31 mouse cellular contexts compared by ENCODE assay signal in the genomic region with DNA sequence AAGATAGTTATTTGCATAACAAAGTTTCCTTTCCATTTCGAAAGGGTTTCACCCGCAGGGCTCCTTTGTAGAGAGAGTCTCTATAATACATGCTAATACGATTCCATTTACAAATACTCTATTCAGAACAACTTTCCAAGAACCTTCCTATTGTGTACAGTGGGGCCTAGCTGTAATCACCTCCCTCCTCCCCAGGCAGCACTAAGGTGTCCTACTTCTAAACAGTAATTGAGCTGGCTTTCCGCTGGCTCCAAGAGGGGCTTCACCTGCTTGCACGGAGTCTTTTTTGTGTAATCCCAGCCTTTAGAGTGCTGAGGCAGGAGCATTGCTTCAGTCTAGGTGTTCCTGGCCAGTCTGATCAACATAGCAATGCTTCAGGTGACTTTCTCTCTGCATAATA. TPM values are rescaled to one million over a fixed set of nuclear protein-coding genes. Genes with fewer than 3 reads are reported as not detected.
DNase-seq lines count a peak whose midpoint lies in the region; ATAC-seq and TF ChIP-seq lines count a peak whose summit lies in the region.
"Had no signal": no experiment of that assay in that cellular context is flagged by ENCODE, and none has a peak within 500 bp of the region (broad histone marks: within the 10 kb centered on the region; RNA-seq: fewer than 3 reads in every experiment).

No protein-coding gene starts in this region.

- no peaks in the 10 kb centered on the region for H3K79me2 ChIP-seq in CH12.LX (replicated peaks; ENCODE audit: control insufficient read depth, extremely low read depth, insufficient read depth, poor library complexity, severe bottlenecking)

- DNase-seq in CH12.LX (ENCODE audit: extremely low read depth) (no peak), R1 (ENCODE audit: low read depth, low spot score) (peak; percentile 50)
- no peak for DNase-seq in layer of hippocampus, adult 18-20 months (ENCODE audit: low spot score in 2 of 2)
- DNase-seq in layer of hippocampus, postnatal 36 days = no peak
- DNase-seq: adrenal gland, adult 2 months; adrenal gland, postnatal 14 days; cerebellum, adult 11 months; cerebellum, adult 2 months; cerebellum, adult 9-11 months; cerebellum, postnatal 25 days; gastrocnemius, adult 2 months; gastrocnemius, postnatal 14 days; heart, adult 11 months had no signal

- H3K27me3 ChIP-seq in CH12.LX (replicated peaks) (no peaks in the 10 kb centered on the region), ES-Bruce4 (ENCODE audit: control insufficient read depth, insufficient read depth, low read length, poor library complexity, severe bottlenecking) (no peaks in the 10 kb centered on the region)

- ATAC-seq in erythroid progenitor cell, adult 5-6 weeks (replicated peaks; ENCODE audit: low FRiP score, poor library complexity, severe bottlenecking) = no peak
- ATAC-seq: forebrain, embryonic 13.5 days; forebrain, embryonic 16.5 days; intestine, embryonic 15.5 days had no signal

- dilution Hi-C loops in CH12.LX (cut with MboI; ENCODE audit: extremely low pct_ligation_motif_present, extremely low pct_unique_long_range_greater_than_20kb, low sequenced_read_pairs) = no loop called here

- TF ChIP-seq EP300 in CH12.LX (IDR thresholded peaks at IDR 0.05; ENCODE audit: low read length) (no peak), ES-Bruce4 (IDR thresholded peaks at IDR 0.05; ENCODE audit: insufficient read depth, low read depth, low read length) (peak; percentile 69; the same call in 1 of the 2 replicates)

- H3K9me3 ChIP-seq in CH12.LX (replicated peaks; ENCODE audit: low read length) (no peaks in the 10 kb centered on the region), ES-Bruce4 (replicated peaks; ENCODE audit: control insufficient read depth, insufficient read depth, low read length, poor library complexity, severe bottlenecking) (no peaks in the 10 kb centered on the region)
- H3K9me3 ChIP-seq: embryonic facial prominence, embryonic 12.5 days; embryonic facial prominence, embryonic 15.5 days; forebrain, embryonic 13.5 days; hindbrain, embryonic 12.5 days; hindbrain, embryonic 15.5 days; intestine, embryonic 15.5 days had no signal

- in situ Hi-C loops in CH12.LX (cut with MboI; ENCODE audit: low pct_ligation_motif_present, low pct_unique_long_range_greater_than_20kb, low sequenced_read_pairs) = no loop called here

- H3K4me3 ChIP-seq in CH12.LX (replicated peaks in 1 of 3; ENCODE audit: low read depth in 2 of 3, low read length in 2 of 3, poor library complexity in 1 of 3) (no peak overlapping the region), ES-Bruce4 (ENCODE audit: low read depth, low read length) (no peak overlapping the region)
- H3K4me3 ChIP-seq: embryonic facial prominence, embryonic 12.5 days; embryonic facial prominence, embryonic 15.5 days; forebrain, embryonic 13.5 days; gastrocnemius, adult 2 months; hindbrain, embryonic 12.5 days; hindbrain, embryonic 15.5 days; intestine, embryonic 15.5 days had no signal

- peak overlapping the region; percentile 77 for H3K4me2 ChIP-seq in CH12.LX (ENCODE audit: insufficient read depth, low read depth, poor library complexity, severe bottlenecking)
- H3K4me2 ChIP-seq: embryonic facial prominence, embryonic 12.5 days; embryonic facial prominence, embryonic 15.5 days; forebrain, embryonic 13.5 days; heart, embryonic 11.5 days; hindbrain, embryonic 12.5 days; hindbrain, embryonic 15.5 days; intestine, embryonic 15.5 days had no signal

- H3K9ac ChIP-seq in CH12.LX (ENCODE audit: insufficient read depth, low read depth) (no peak overlapping the region), ES-Bruce4 (ENCODE audit: low read depth, poor library complexity, severe bottlenecking) (no peak overlapping the region)
- H3K9ac ChIP-seq: embryonic facial prominence, embryonic 12.5 days; embryonic facial prominence, embryonic 15.5 days; forebrain, embryonic 13.5 days; hindbrain, embryonic 12.5 days; hindbrain, embryonic 15.5 days; intestine, embryonic 15.5 days had no signal

- no peak for TF ChIP-seq RAD21 in CH12.LX (IDR thresholded peaks at IDR 0.05; ENCODE audit: low read depth, low read length)

- TF ChIP-seq CTCF in CH12.LX (conservative IDR thresholded peaks at IDR 0.05 in 1 of 2, IDR thresholded peaks at IDR 0.05 in 1 of 2; ENCODE audit: low read depth in 2 of 2, low read length in 2 of 2) (no peak), ES-Bruce4 (IDR thresholded peaks at IDR 0.05; ENCODE audit: low read depth, low read length) (no peak)

- H3K4me1 ChIP-seq in CH12.LX (ENCODE audit: control insufficient read depth in 1 of 2, insufficient read depth in 2 of 2) (peaks cover 15 to 96% of the 10 kb centered on the region in 2 experiments), ES-Bruce4 (ENCODE audit: control insufficient read depth, insufficient read depth, low read length) (peaks cover 7% of the 10 kb centered on the region)

- H3K27ac ChIP-seq in CH12.LX (ENCODE audit: insufficient read depth, low read depth) (no peak overlapping the region), ES-Bruce4 (ENCODE audit: insufficient read depth, low read length) (no peak overlapping the region)
- H3K27ac ChIP-seq: embryonic facial prominence, embryonic 12.5 days; embryonic facial prominence, embryonic 15.5 days; forebrain, embryonic 13.5 days; gastrocnemius, adult 2 months; hindbrain, embryonic 12.5 days; hindbrain, embryonic 15.5 days; intestine, embryonic 15.5 days had no signal

- TF ChIP-seq POLR2A in CH12.LX (IDR thresholded peaks at IDR 0.05; ENCODE audit: low read depth, low read length) = no peak
- TF ChIP-seq POLR2A in ES-Bruce4 (IDR thresholded peaks at IDR 0.05; ENCODE audit: insufficient read depth, low read length) = no peak

- H3K36me3 ChIP-seq in CH12.LX (replicated peaks in 1 of 2; ENCODE audit: control insufficient read depth in 1 of 2, insufficient read depth in 1 of 2, low read length in 1 of 2) = no peaks in the 10 kb centered on the region
- H3K36me3 ChIP-seq in ES-Bruce4 (ENCODE audit: control insufficient read depth, insufficient read depth, low read length, poor library complexity, severe bottlenecking) = no peaks in the 10 kb centered on the region
- H3K36me3 ChIP-seq: embryonic facial prominence, embryonic 12.5 days; embryonic facial prominence, embryonic 15.5 days; hindbrain, embryonic 12.5 days; hindbrain, embryonic 15.5 days; intestine, embryonic 15.5 days had no signal

TF ChIP-seq in CH12.LX, 34 proteins besides CTCF, POLR2A, EP300 and RAD21 (continues in another document):
- TF ChIP-seq NRF1 (IDR thresholded peaks at IDR 0.05; ENCODE audit: low read depth, low read length) = no peak
- no peak for TF ChIP-seq USF2 (conservative IDR thresholded peaks at IDR 0.05; ENCODE audit: low read depth, low read length)
- no peak for TF ChIP-seq POLR2AphosphoS2 (IDR thresholded peaks at IDR 0.05; ENCODE audit: low read depth, low read length)
- TF ChIP-seq HCFC1 (IDR thresholded peaks at IDR 0.05; ENCODE audit: low read depth, low read length) = no peak
- no peak for TF ChIP-seq ZNF384 (IDR thresholded peaks at IDR 0.05; ENCODE audit: low read depth, low read length)
- TF ChIP-seq BHLHE40 (IDR thresholded peaks at IDR 0.05; ENCODE audit: low read depth, low read length) = no peak
- TF ChIP-seq MAX (IDR thresholded peaks at IDR 0.05; ENCODE audit: low read length) = no peak
- no peak for TF ChIP-seq ZMIZ1 (IDR thresholded peaks at IDR 0.05; ENCODE audit: low read depth, low read length)
- no peak for TF ChIP-seq NELFE (IDR thresholded peaks at IDR 0.05; ENCODE audit: low read depth, low read length)
- no peak for TF ChIP-seq KAT2A (IDR thresholded peaks at IDR 0.05; ENCODE audit: insufficient replicate concordance, low read length)
- TF ChIP-seq TBP (conservative IDR thresholded peaks at IDR 0.05; ENCODE audit: low read depth, low read length) = no peak
- no peak for TF ChIP-seq CHD2 (IDR thresholded peaks at IDR 0.05; ENCODE audit: low read length)
- no peak for TF ChIP-seq SIN3A (IDR thresholded peaks at IDR 0.05; ENCODE audit: low read length)
- TF ChIP-seq MAZ (IDR thresholded peaks at IDR 0.05; ENCODE audit: low read depth, low read length) = no peak
- TF ChIP-seq MEF2A (IDR thresholded peaks at IDR 0.05; ENCODE audit: borderline replicate concordance, low read depth, low read length) = no peak
- TF ChIP-seq ZKSCAN1 (IDR thresholded peaks at IDR 0.05; ENCODE audit: borderline replicate concordance, low read depth, low read length) = no peak
- no peak for TF ChIP-seq RCOR1 (conservative IDR thresholded peaks at IDR 0.05; ENCODE audit: low read depth, low read length)
- TF ChIP-seq UBTF (IDR thresholded peaks at IDR 0.05; ENCODE audit: low read depth, low read length) = no peak

RNA-seq across cellular contexts. Expression of a gene that starts 46.8 kb away (rescaled TPM):
- total RNA-seq in CH12.LX (2012; rRNA removed) = 1.5 TPM in 2 replicates
- 5.0 and 6.3 TPM in 2 replicates for total RNA-seq in CH12.LX (2014; rRNA removed)
- 5.8 and 6.2 TPM in 2 replicates for polyA plus RNA-seq in CH12.LX (2012; ENCODE audit: insufficient read length, low read depth)
- 0.51 and 0.84 TPM in 2 replicates for polyA plus RNA-seq in ES-Bruce4 (2011; ENCODE audit: insufficient read depth, insufficient read length, low read depth, missing spikeins)
- under 1 TPM; 0.05 to 0.10 TPM for total RNA-seq in layer of hippocampus, adult 18-20 months (2021)
- total RNA-seq in layer of hippocampus, postnatal 36 days (2021) = under 1 TPM; 0.07 to 0.08 TPM
- total RNA-seq in erythroid progenitor cell, adult 5-6 weeks (2015; ENCODE audit: low replicate concordance) = 32.7 and 50.8 TPM in 2 replicates
- 28.5 and 35.9 TPM in 2 replicates for total RNA-seq in erythroid progenitor cell, adult 5-6 weeks (2017; ENCODE audit: low replicate concordance)
- polyA plus RNA-seq: forebrain, embryonic 16.5 days had no signal

RNA-seq across cellular contexts. Expression of a gene that starts 52.5 kb away (rescaled TPM):
- total RNA-seq in CH12.LX (2012; rRNA removed) (0.04 and 0.08 TPM in 2 replicates), CH12.LX (2014; rRNA removed) (0.16 and 0.27 TPM in 2 replicates)
- polyA plus RNA-seq in CH12.LX (2012; ENCODE audit: insufficient read length, low read depth) (0.19 and 0.20 TPM in 2 replicates), ES-Bruce4 (2011; ENCODE audit: insufficient read depth, insufficient read length, low read depth, missing spikeins) (2.4 and 2.7 TPM in 2 replicates)
- under 1 TPM in 1 of 2 experiments, not detected in 1; 0.10 TPM for total RNA-seq in layer of hippocampus, adult 18-20 months (2021)
- not detected for total RNA-seq in layer of hippocampus, postnatal 36 days (2021)
- total RNA-seq in erythroid progenitor cell, adult 5-6 weeks (2015; ENCODE audit: low replicate concordance) = 1.1 TPM in 1 of 2 replicates, not detected in the other
- not detected in 2 replicates for total RNA-seq in erythroid progenitor cell, adult 5-6 weeks (2017; ENCODE audit: low replicate concordance)
- total RNA-seq: common myeloid progenitor, adult 5-6 weeks had no signal
- polyA plus RNA-seq: forebrain, embryonic 13.5 days; forebrain, embryonic 16.5 days had no signal

RNA-seq across cellular contexts. Expression of a gene that starts 54.2 kb away (rescaled TPM):
- total RNA-seq in CH12.LX (2012; rRNA removed) (not detected in 2 replicates), CH12.LX (2014; rRNA removed) (not detected in 2 replicates)
- polyA plus RNA-seq in CH12.LX (2012; ENCODE audit: insufficient read length, low read depth) (not detected in 2 replicates), ES-Bruce4 (2011; ENCODE audit: insufficient read depth, insufficient read length, low read depth, missing spikeins) (not detected in 2 replicates)
- total RNA-seq in layer of hippocampus, adult 18-20 months (2021) = not detected
- not detected for total RNA-seq in layer of hippocampus, postnatal 36 days (2021)
- not detected in 2 replicates for total RNA-seq in erythroid progenitor cell, adult 5-6 weeks (2015; ENCODE audit: low replicate concordance)
- not detected in 2 replicates for total RNA-seq in erythroid progenitor cell, adult 5-6 weeks (2017; ENCODE audit: low replicate concordance)
- total RNA-seq: adrenal gland, adult 2 months; adrenal gland, postnatal 14 days; adrenal gland, postnatal 4 days; common myeloid progenitor, adult 5-6 weeks; gastrocnemius, adult 2 months; gastrocnemius, postnatal 14 days; gastrocnemius, postnatal 4 days; heart, adult 8-10 months; heart, postnatal 25 days; hematopoietic stem cell, adult 5-6 weeks had no signal
- polyA plus RNA-seq: adrenal gland, adult 2 months; cerebellum, adult 2 months; embryonic facial prominence, embryonic 12.5 days; embryonic facial prominence, embryonic 15.5 days; forebrain, embryonic 13.5 days; forebrain, embryonic 16.5 days; heart, embryonic 11.5 days; heart, embryonic 14.5 days; heart, postnatal 0 days; hindbrain, embryonic 12.5 days; hindbrain, embryonic 15.5 days; intestine, embryonic 15.5 days had no signal

Comparison
In these comparisons a context has a peak if more than half of its experiments do, and no peak if none do; other contexts are left out.
1. RNA of a gene that starts 46.8 kb away (total RNA-seq): 28.5 to 50.8 TPM in erythroid progenitor cell, adult 5-6 weeks; 1.5 to 6.3 TPM in CH12.LX, 0.05 to 0.10 TPM in layer of hippocampus, adult 18-20 months and 0.07 to 0.08 TPM in layer of hippocampus, postnatal 36 days; every median in the first group is over 4 times any median in the second.